Mouse (Mus musculus) CH12.LX (cell line): Measurements from ENCODE around the gene Slc25a19. TPM values are rescaled to one million over a fixed set of nuclear protein-coding genes. Genes with fewer than 3 reads are reported as not detected.

Experiments
- DNase-seq: peaks from one replicate; pipeline ENCODE4 v3.0.0-alpha.2; 2013; ENCODE audit errors: extremely low read depth
- H3K27ac ChIP-seq: 2 replicates; pipeline ENCODE4 v1.5.1; 2012; ENCODE audit warnings: low read depth, mild to moderate bottlenecking, control low read depth, moderate library complexity; ENCODE audit not compliant: insufficient read depth
- H3K27me3 ChIP-seq: replicated peaks from 2 replicates; pipeline ENCODE3; 2012; ENCODE audit warnings: inconsistent platforms
- H3K36me3 ChIP-seq, 2 experiments: replicated peaks in 1 of 2; 2 replicates each; pipeline versions ENCODE3 to v1.6.1; 2012; ENCODE audit warnings: inconsistent platforms in 1 of 2, low read length in 1 of 2, mild to moderate bottlenecking in 1 of 2, mixed read lengths in 1 of 2, moderate library complexity in 1 of 2; ENCODE audit not compliant: control insufficient read depth in 1 of 2, insufficient read depth in 1 of 2
- H3K4me1 ChIP-seq, 2 experiments: 2 replicates each; pipeline ENCODE4 v1.6.1; 2012; ENCODE audit warnings: inconsistent platforms in 1 of 2, moderate library complexity in 1 of 2; ENCODE audit not compliant: insufficient read depth in 2 of 2, control insufficient read depth in 1 of 2
- H3K4me2 ChIP-seq: 2 replicates; pipeline ENCODE4 v1.6.1; 2012; ENCODE audit warnings: low read depth, mild to moderate bottlenecking, control low read depth; ENCODE audit not compliant: poor library complexity, insufficient read depth, severe bottlenecking
- H3K4me3 ChIP-seq, 3 experiments: fragments of 150-350 bp in 1 of 3; sonication (generic) in 1 of 3; replicated peaks in 1 of 3; 2 replicates each; pipeline versions ENCODE3 to v1.5.1; 2011 to 2012; ENCODE audit warnings: low read depth in 2 of 3, low read length in 2 of 3, mild to moderate bottlenecking in 2 of 3, moderate library complexity in 2 of 3, control low read depth in 1 of 3, improper control_type of control experiment in 1 of 3, inconsistent platforms in 1 of 3, mixed read lengths in 1 of 3; ENCODE audit not compliant: poor library complexity in 1 of 3
- H3K79me2 ChIP-seq: replicated peaks from 2 replicates; pipeline ENCODE4 v1.6.1; 2012; ENCODE audit warnings: mild to moderate bottlenecking, moderate library complexity; ENCODE audit not compliant: control insufficient read depth, poor library complexity, insufficient read depth, severe bottlenecking; ENCODE audit errors: extremely low read depth
- H3K9ac ChIP-seq: 2 replicates; pipeline ENCODE4 v1.6.1; 2012; ENCODE audit warnings: low read depth, mild to moderate bottlenecking, control low read depth, moderate library complexity; ENCODE audit not compliant: insufficient read depth
- H3K9me3 ChIP-seq: replicated peaks from 2 replicates; pipeline ENCODE3; 2012; ENCODE audit warnings: low read length, inconsistent platforms, mixed read lengths
- BHLHE40 ChIP-seq: IDR thresholded peaks from 2 replicates; pipeline ENCODE4 v1.6.1; 2011; ENCODE audit warnings: mild to moderate bottlenecking, low read depth, low read length, improper control_type of control experiment
- CTCF ChIP-seq, 2 experiments: IDR thresholded peaks in 1 of 2; conservative IDR thresholded peaks in 1 of 2; 2 replicates each; pipeline ENCODE4 v1.5.1; 2011 to 2012; ENCODE audit warnings: low read depth in 2 of 2, low read length in 2 of 2, improper control_type of control experiment in 1 of 2, inconsistent platforms in 1 of 2, mild to moderate bottlenecking in 1 of 2, moderate library complexity in 1 of 2
- E2F4 ChIP-seq: IDR thresholded peaks from 2 replicates; pipeline ENCODE4 v1.6.1; 2011; ENCODE audit warnings: low read depth, low read length, improper control_type of control experiment; ENCODE audit not compliant: insufficient replicate concordance
- ELF1 ChIP-seq: IDR thresholded peaks from 2 replicates; pipeline ENCODE4 v1.6.1; 2014; ENCODE audit warnings: low read depth, mild to moderate bottlenecking, inconsistent platforms, low read length, improper control_type of control experiment
- EP300 ChIP-seq: IDR thresholded peaks from 2 replicates; pipeline ENCODE4 v1.6.1; 2011; ENCODE audit warnings: low read length, improper control_type of control experiment
- ETS1 ChIP-seq: conservative IDR thresholded peaks from 2 replicates; pipeline ENCODE4 v1.6.1; 2012; ENCODE audit warnings: low read depth, mild to moderate bottlenecking, inconsistent platforms, low read length, improper control_type of control experiment, moderate library complexity
- GABPA ChIP-seq: IDR thresholded peaks from 2 replicates; pipeline ENCODE4 v1.6.1; 2012; ENCODE audit warnings: low read depth, low read length, improper control_type of control experiment, inconsistent platforms; ENCODE audit not compliant: insufficient replicate concordance
- IRF4 ChIP-seq: IDR thresholded peaks from 2 replicates; pipeline ENCODE4 v1.6.1; 2014; ENCODE audit warnings: low read depth, mild to moderate bottlenecking, inconsistent platforms, low read length, improper control_type of control experiment
- JUN ChIP-seq: IDR thresholded peaks from 2 replicates; pipeline ENCODE4 v1.6.1; 2011; ENCODE audit warnings: low read depth, mild to moderate bottlenecking, low read length, improper control_type of control experiment, moderate library complexity; ENCODE audit not compliant: insufficient read depth
- JUND ChIP-seq: conservative IDR thresholded peaks from 2 replicates; pipeline ENCODE4 v1.6.1; 2011; ENCODE audit warnings: low read depth, low read length, improper control_type of control experiment
- MAFK ChIP-seq: IDR thresholded peaks from 2 replicates; pipeline ENCODE4 v1.6.1; 2011; ENCODE audit warnings: low read length, improper control_type of control experiment; ENCODE audit not compliant: insufficient replicate concordance
- MAZ ChIP-seq: IDR thresholded peaks from 2 replicates; pipeline ENCODE4 v1.6.1; 2012; ENCODE audit warnings: low read depth, mild to moderate bottlenecking, inconsistent platforms, low read length, improper control_type of control experiment, moderate library complexity
- MYC ChIP-seq: IDR thresholded peaks from 2 replicates; pipeline ENCODE4 v1.6.1; 2011; ENCODE audit warnings: low read depth, mild to moderate bottlenecking, improper control_type of control experiment, low read length
- NELFE ChIP-seq: IDR thresholded peaks from 2 replicates; pipeline ENCODE4 v1.6.1; 2011; ENCODE audit warnings: low read depth, low read length, improper control_type of control experiment
- POLR2A ChIP-seq: IDR thresholded peaks from 2 replicates; pipeline ENCODE4 v1.6.1; 2011; ENCODE audit warnings: low read depth, mild to moderate bottlenecking, improper control_type of control experiment, low read length
- RCOR1 ChIP-seq: conservative IDR thresholded peaks from 2 replicates; pipeline ENCODE4 v1.6.1; 2012; ENCODE audit warnings: low read depth, mild to moderate bottlenecking, inconsistent platforms, low read length, improper control_type of control experiment
- TCF12 ChIP-seq: IDR thresholded peaks from 2 replicates; pipeline ENCODE4 v1.6.1; 2014; ENCODE audit warnings: low read depth, mild to moderate bottlenecking, inconsistent platforms, low read length, improper control_type of control experiment
- UBTF ChIP-seq: IDR thresholded peaks from 2 replicates; pipeline ENCODE4 v1.6.1; 2012; ENCODE audit warnings: low read depth, mild to moderate bottlenecking, inconsistent platforms, low read length, improper control_type of control experiment, moderate library complexity
- USF1 ChIP-seq: IDR thresholded peaks from 2 replicates; pipeline ENCODE4 v1.6.1; 2014; ENCODE audit warnings: low read depth, mild to moderate bottlenecking, inconsistent platforms, low read length, improper control_type of control experiment
- ZC3H11A ChIP-seq: IDR thresholded peaks from 2 replicates; pipeline ENCODE4 v1.6.1; 2012; ENCODE audit warnings: low read depth, mild to moderate bottlenecking, inconsistent platforms, low read length, improper control_type of control experiment
- dilution Hi-C: fragments of 300-500 bp; cut with MboI; formaldehyde crosslinking; loops from 2 replicates; pipeline ENCODE4 v1.14.3; 2020; ENCODE audit warnings: low sequenced_read_pairs; ENCODE audit not compliant: extremely low pct_unique_long_range_greater_than_20kb, extremely low pct_ligation_motif_present
- in situ Hi-C: fragments of 300-500 bp; cut with MboI; formaldehyde crosslinking; loops from 3 replicates; pipeline ENCODE4 v1.14.3; 2019; ENCODE audit warnings: low sequenced_read_pairs, low pct_ligation_motif_present, low pct_unique_long_range_greater_than_20kb, mixed read lengths
- polyA plus RNA-seq: library from polyadenylated mRNA; unstranded; fragments of >175 nt; gene quantifications from 2 replicates; pipeline ENCODE4 v1.2.1, GENCODE M21; 2012; ENCODE audit warnings: low read depth; ENCODE audit not compliant: insufficient read length
- total RNA-seq, 2 experiments: library from RNA; depleted of rRNA; stranded (reverse); fragments of 300-350 nt in 1 of 2; fragments of >200 nt in 1 of 2; gene quantifications; 2 replicates each; pipeline ENCODE4 v1.2.3; 2012 to 2014

The Slc25a19 gene
- total and polyA plus RNA-seq, 3 experiments, result 277 to 398 (median 278) TPM

GRCm38 (mm10) chr11:115600743-115601142 lies 27.4 kb downstream of the Slc25a19 start:
- H3K9ac ChIP-seq, result no peak overlapping the region
- dilution Hi-C loops, result no loop called here
- no peak overlapping the region for H3K27ac ChIP-seq
- no peak overlapping the region for H3K4me2 ChIP-seq
- H3K79me2 ChIP-seq, result peaks cover 92% of the 10 kb centered on the region
- DNase-seq, result no peak
- H3K36me3 ChIP-seq, result peaks cover 32 to 66% of the 10 kb centered on the region in 2 experiments
- TF ChIP-seq CTCF (conservative IDR thresholded peaks at IDR 0.05 in 1 of 2, IDR thresholded peaks at IDR 0.05 in 1 of 2; ENCODE audit: low read depth in 2 of 2, low read length in 2 of 2) (no peak), USF1 (no peak), JUN (no peak), MYC (no peak), UBTF (no peak), ETS1 (no peak), TCF12 (no peak), JUND (no peak), MAFK (no peak), ZC3H11A (no peak), POLR2A (no peak; the same call in 1 of the 2 replicates)
- in situ Hi-C loops, result loop anchor here (25.0 kb wide), 1 partner anchor 412 kb away; the partner anchor contains the start of gene Galk1
- H3K4me1 ChIP-seq, result peaks cover 14 to 38% of the 10 kb centered on the region in 2 experiments
- no peak overlapping the region for H3K4me3 ChIP-seq
- no peaks in the 10 kb centered on the region for H3K27me3 ChIP-seq
- no peaks in the 10 kb centered on the region for H3K9me3 ChIP-seq

DNA sequence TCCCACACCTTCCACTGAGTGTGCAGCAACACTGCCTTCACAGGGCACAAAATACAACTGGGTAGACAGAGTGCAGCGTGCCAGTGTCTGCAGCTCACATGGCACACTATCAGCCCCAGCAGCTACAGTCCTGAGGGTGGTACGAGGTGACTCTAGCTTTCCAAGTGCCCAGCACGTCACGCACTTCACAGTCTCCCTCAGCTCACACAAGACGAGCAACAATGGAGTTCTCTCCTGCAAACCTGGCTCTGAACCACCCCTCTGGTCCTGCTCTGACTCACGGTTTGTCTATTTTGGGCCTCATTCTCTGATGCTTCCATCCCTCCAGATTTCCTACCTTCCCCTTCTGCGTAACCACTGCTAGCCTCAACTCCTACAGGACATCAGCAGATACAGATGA lies 28.4 kb downstream of the Slc25a19 start:
- no peak for DNase-seq
- TF ChIP-seq GABPA (no peak), JUN (no peak), ETS1 (no peak), EP300 (no peak), ELF1 (no peak), POLR2A (no peak), BHLHE40 (no peak), IRF4 (no peak), E2F4 (no peak), JUND (no peak), CTCF (conservative IDR thresholded peaks at IDR 0.05 in 1 of 2, IDR thresholded peaks at IDR 0.05 in 1 of 2; ENCODE audit: low read depth in 2 of 2, low read length in 2 of 2) (no peak), RCOR1 (no peak), NELFE (no peak), UBTF (no peak), ZC3H11A (no peak), MAZ (no peak)
- Histone ChIP-seq H3K4me1 (peaks cover 12 to 33% of the 10 kb centered on the region in 2 experiments), H3K27me3 (no peaks in the 10 kb centered on the region), H3K9ac (no peak overlapping the region), H3K4me3 (no peak overlapping the region), H3K4me2 (no peak overlapping the region), H3K27ac (no peak overlapping the region), H3K36me3 (peaks cover 35 to 67% of the 10 kb centered on the region in 2 experiments), H3K79me2 (peaks cover 86% of the 10 kb centered on the region), H3K9me3 (no peaks in the 10 kb centered on the region)
- dilution Hi-C loops (no loop called here), in situ Hi-C loops (loop anchor here (25.0 kb wide), 1 partner anchor 413 kb away; the partner anchor contains the start of gene Galk1)
